Mouse (Mus musculus) limb, embryonic 13.5 days (tissue): ENCODE results near the gene Smco3. TPM values are rescaled to one million over a fixed set of nuclear protein-coding genes. Genes with fewer than 3 reads are reported as not detected.
A peak's percentile ranks its signal among the peaks of the same experiment; 100 is the strongest.
"Not testable (repeated sequence)": the region's sequence is repeated elsewhere in the genome, so short reads cannot be mapped to it uniquely, and the experiment has no call there.

Source experiments
- ATAC-seq: fragments of 200-750 bp; cut with Nextera tagmentation; 2 replicates; pipeline ENCODE4 v1.8.0; 2017; ENCODE audit warnings: low read depth, moderate number of reproducible peaks, moderate TSS enrichment; ENCODE audit not compliant: low FRiP score
- H3K27ac ChIP-seq: fragments of 300-500 bp; sonication (generic); 2 replicates; pipeline ENCODE4 v1.5.1; 2015; ENCODE audit warnings: inconsistent platforms, mild to moderate bottlenecking, moderate library complexity
- H3K27me3 ChIP-seq: fragments of 300-500 bp; sonication (generic); 2 replicates; pipeline ENCODE4 v1.6.1; 2015; ENCODE audit warnings: mild to moderate bottlenecking, inconsistent platforms
- H3K36me3 ChIP-seq: fragments of 300-500 bp; sonication (generic); 2 replicates; pipeline ENCODE4 v1.6.1; 2015; ENCODE audit warnings: inconsistent platforms, mild to moderate bottlenecking, moderate library complexity
- H3K4me1 ChIP-seq: fragments of 300-500 bp; sonication (generic); 2 replicates; pipeline ENCODE4 v1.6.1; 2015; ENCODE audit warnings: inconsistent platforms
- H3K4me2 ChIP-seq: fragments of 300-500 bp; sonication (generic); replicated peaks from 2 replicates; pipeline ENCODE4 v1.6.1; 2015; ENCODE audit warnings: inconsistent platforms, mild to moderate bottlenecking, moderate library complexity
- H3K4me3 ChIP-seq: fragments of 300-500 bp; sonication (generic); 2 replicates; pipeline ENCODE4 v1.5.1; 2015; ENCODE audit warnings: moderate library complexity, mild to moderate bottlenecking, inconsistent platforms
- H3K9ac ChIP-seq: fragments of 300-500 bp; sonication (generic); 2 replicates; pipeline ENCODE4 v1.6.1; 2015; ENCODE audit warnings: mild to moderate bottlenecking, inconsistent platforms
- H3K9me3 ChIP-seq: fragments of 300-500 bp; sonication (generic); 2 replicates; pipeline ENCODE4 v1.6.1; 2016; ENCODE audit warnings: inconsistent platforms
- WGBS: fragments of 180-500 bp; shearing (Covaris S2); methylation state at CpG from one replicate; pipeline ENCODE4 v1.1.7; 2015; 5-methylcytosine and 5-hydroxymethylcytosine counted together
- polyA plus RNA-seq: library from polyadenylated mRNA; unstranded; fragments of >200 nt; fragmentation: Nextera tagmentation; extraction: Ambion mirVana; gene quantifications from 2 replicates; pipeline ENCODE4 v1.2.1, GENCODE M21; 2015

The Smco3 gene
- polyA plus RNA-seq, result 1.2 and 1.7 TPM in 2 replicates

GRCm38 (mm10) chr6:136835352-136835751, at the start of gene Smco3:
TSS of gene Smco3 (minus strand) at chr6:136835452.
- WGBS, result 49% methylated on average over 4 of the region's 4 CpGs
- Histone ChIP-seq H3K9me3 (no peaks in the 10 kb centered on the region), H3K4me2 (0 out of 2 replicates have a peak within 1 kb of the TSS, but pooled peaks have one; percentile 4), H3K27ac (no peak within 1 kb of the TSS), H3K36me3 (no peaks in the 10 kb centered on the region), H3K9ac (no peak within 1 kb of the TSS), H3K27me3 (0 out of 2 replicates have a peak, but pooled peaks cover 5% of the 10 kb centered on the region), H3K4me3 (no peak within 1 kb of the TSS), H3K4me1 (no peaks in the 10 kb centered on the region)
- ATAC-seq, result no peak

GRCm38 (mm10) chr6:136884766-136885165, 49.5 kb upstream of the Smco3 start:
- H3K4me1 ChIP-seq, result peaks cover 26% of the 10 kb centered on the region
- H3K27me3 ChIP-seq, ATAC-seq, H3K36me3 ChIP-seq, H3K4me2 ChIP-seq, H3K4me3 ChIP-seq, H3K9ac ChIP-seq, H3K27ac ChIP-seq, H3K9me3 ChIP-seq: not testable (repeated sequence)
- WGBS, result 52% methylated on average over 1 of the region's 1 CpGs

DNA sequence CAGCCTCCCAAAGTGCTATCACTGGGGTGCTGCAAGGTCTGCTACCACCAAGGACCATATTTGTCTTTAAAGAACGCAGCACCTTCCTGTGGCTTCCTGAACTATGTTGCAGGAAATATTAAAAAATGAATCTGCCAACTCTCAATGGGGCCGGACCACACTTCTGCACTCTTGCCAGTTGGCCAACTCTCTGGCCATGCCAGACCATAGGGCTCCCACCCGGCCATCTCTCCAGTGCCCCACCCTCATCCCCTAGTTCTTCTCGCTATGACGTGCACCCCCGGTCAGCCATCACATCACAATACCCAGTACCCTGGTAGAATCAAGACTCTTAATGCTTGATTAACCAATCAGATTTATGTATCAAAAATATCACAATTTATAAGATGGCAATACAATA, 48.7 kb upstream of the Smco3 start:
- Histone ChIP-seq H3K4me2 (no peak overlapping the region), H3K27me3 (no peaks in the 10 kb centered on the region), H3K4me1 (peaks cover 26% of the 10 kb centered on the region), H3K9me3 (no peaks in the 10 kb centered on the region), H3K9ac (no peak overlapping the region), H3K36me3 (no peaks in the 10 kb centered on the region), H3K27ac (no peak overlapping the region), H3K4me3 (no peak overlapping the region)
- no peak for ATAC-seq
- 94% methylated on average over 6 of the region's 6 CpGs for WGBS

DNA sequence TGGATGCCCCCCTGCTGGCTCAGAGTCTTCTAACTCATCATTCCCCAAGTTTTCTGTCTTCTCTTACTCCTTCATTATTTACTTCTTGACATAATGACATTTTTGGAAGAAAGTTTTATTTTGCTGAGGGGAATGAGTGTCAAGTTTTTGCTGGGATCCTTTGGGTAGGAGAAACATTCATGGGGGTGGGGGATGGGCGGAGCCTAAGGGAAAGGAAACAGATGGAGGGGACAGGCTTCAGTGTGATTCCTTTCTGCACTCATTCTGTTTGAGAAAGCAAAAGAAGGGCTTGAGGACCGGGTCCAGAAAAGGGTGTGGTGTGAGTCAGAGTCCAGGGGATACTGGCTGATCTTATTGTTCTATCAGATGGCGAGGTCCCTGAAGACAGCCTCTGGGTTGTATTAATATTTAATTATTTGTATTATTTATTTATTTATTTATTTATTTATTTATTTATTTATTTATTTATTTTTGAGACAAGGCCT, 48.2 kb upstream of the Smco3 start:
- Histone ChIP-seq H3K4me3 (no peak overlapping the region), H3K4me1 (peaks cover 26% of the 10 kb centered on the region), H3K27ac (no peak overlapping the region), H3K36me3 (no peaks in the 10 kb centered on the region), H3K9me3 (no peaks in the 10 kb centered on the region), H3K9ac (no peak overlapping the region), H3K27me3 (no peaks in the 10 kb centered on the region), H3K4me2 (no peak overlapping the region)
- 90% methylated on average over 3 of the region's 3 CpGs for WGBS
- ATAC-seq, result no peak

DNA sequence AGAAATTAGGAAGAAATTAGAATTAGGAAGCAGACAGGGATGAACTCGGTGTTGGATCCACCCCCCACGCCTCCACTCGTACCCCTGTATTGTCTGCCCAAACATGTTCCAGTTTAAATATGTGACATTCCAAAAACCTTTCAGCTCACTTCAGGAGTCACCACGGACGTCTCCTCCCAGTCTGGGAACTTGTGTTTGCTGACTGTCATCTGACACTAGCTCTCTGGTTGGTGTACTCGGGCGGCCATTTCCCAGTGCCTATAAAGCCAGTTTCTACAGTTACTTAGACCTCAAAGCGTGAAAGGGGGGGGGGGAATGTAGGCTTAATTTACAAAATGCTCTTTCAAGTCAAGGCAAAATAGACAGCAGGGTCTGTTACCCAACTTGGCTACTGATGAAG, 46.4 kb upstream of the Smco3 start:
- H3K4me2 ChIP-seq, result no peak overlapping the region
- H3K9ac ChIP-seq, result no peak overlapping the region
- no peak overlapping the region for H3K4me3 ChIP-seq
- peak; percentile 32; the same call in 1 of the 2 replicates for ATAC-seq
- no peak overlapping the region for H3K27ac ChIP-seq
- WGBS, result 48% methylated on average over 8 of the region's 8 CpGs
- no peaks in the 10 kb centered on the region for H3K36me3 ChIP-seq
- no peaks in the 10 kb centered on the region for H3K27me3 ChIP-seq
- H3K4me1 ChIP-seq, result peaks cover 20% of the 10 kb centered on the region; the same call in 1 of the 2 replicates
- no peaks in the 10 kb centered on the region for H3K9me3 ChIP-seq

GRCm38 (mm10) chr6:136875670-136876069, 40.4 kb upstream of the Smco3 start, which contains the start of gene Mgp:
TSS of gene Mgp (minus strand) at chr6:136875823.
- Histone ChIP-seq H3K4me1 (peaks cover 32% of the 10 kb centered on the region), H3K4me2 (peak within 1 kb of the TSS; percentile 63), H3K9me3 (no peaks in the 10 kb centered on the region), H3K4me3 (peak within 1 kb of the TSS; percentile 46), H3K9ac (peak within 1 kb of the TSS; percentile 67), H3K27ac (peak within 1 kb of the TSS; percentile 85), H3K27me3 (no peaks in the 10 kb centered on the region), H3K36me3 (0 out of 2 replicates have a peak, but pooled peaks cover 5% of the 10 kb centered on the region)
- peak; percentile 90 for ATAC-seq
- WGBS, result 15% methylated on average over 9 of the region's 9 CpGs

DNA sequence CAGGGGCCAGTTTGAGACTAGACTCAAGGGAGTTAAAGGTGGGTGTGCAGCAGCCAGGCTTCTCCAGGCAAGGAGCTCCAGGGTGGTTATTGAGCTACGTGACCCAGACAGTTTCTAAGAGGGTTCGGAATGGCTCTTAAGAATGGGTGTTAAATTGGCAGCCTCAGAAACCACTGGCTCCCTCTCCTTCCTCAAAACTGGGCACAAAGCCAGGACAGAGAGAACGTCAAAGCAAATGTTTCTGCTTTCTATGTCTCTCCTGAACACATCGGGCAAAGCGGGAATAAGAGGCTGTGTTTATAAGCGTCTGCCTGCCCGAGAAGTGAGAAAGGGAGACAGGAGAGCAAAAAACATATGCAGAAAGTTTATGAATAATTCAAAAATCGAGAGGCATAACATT, 39.3 kb upstream of the Smco3 start:
- peak overlapping the region; percentile 48 for H3K9ac ChIP-seq
- 14% methylated on average over 8 of the region's 8 CpGs for WGBS
- H3K27ac ChIP-seq, result peak overlapping the region; percentile 64; the same call in 1 of the 2 replicates
- H3K4me2 ChIP-seq, result peak overlapping the region; percentile 57
- H3K36me3 ChIP-seq, result 0 out of 2 replicates have a peak, but pooled peaks cover 5% of the 10 kb centered on the region
- peak overlapping the region; percentile 46 for H3K4me3 ChIP-seq
- 0 out of 2 replicates have a peak, but pooled peaks have one; percentile 21 for ATAC-seq
- no peaks in the 10 kb centered on the region for H3K27me3 ChIP-seq
- peaks cover 32% of the 10 kb centered on the region for H3K4me1 ChIP-seq
- H3K9me3 ChIP-seq, result no peaks in the 10 kb centered on the region

DNA sequence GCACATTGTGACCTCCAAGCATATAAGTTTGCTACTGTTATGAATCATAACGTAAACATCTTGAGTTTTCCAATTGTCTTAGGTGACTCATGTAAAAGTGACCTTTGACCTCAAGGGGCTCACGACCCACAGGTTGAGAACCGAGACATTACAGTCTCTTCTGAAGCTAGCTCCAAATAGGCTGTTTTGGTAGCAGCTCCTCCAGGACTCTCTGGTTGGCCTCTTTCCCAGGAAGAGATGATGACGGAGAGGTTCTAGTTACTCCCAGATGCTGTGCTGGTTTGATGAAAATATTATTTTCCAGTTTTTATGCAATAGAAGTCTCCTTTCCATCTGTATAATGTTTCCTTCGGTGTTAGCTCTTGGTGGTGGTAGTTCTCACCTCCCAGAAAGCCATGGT, 33.7 kb upstream of the Smco3 start:
- peaks cover 44% of the 10 kb centered on the region for H3K4me1 ChIP-seq
- ATAC-seq, result no peak
- H3K4me3 ChIP-seq, result no peak overlapping the region
- no peaks in the 10 kb centered on the region for H3K27me3 ChIP-seq
- H3K4me2 ChIP-seq, result no peak overlapping the region
- H3K27ac ChIP-seq, result no peak overlapping the region
- no peaks in the 10 kb centered on the region for H3K9me3 ChIP-seq
- 65% methylated on average over 5 of the region's 5 CpGs for WGBS
- 0 out of 2 replicates have a peak, but pooled peaks cover 5% of the 10 kb centered on the region for H3K36me3 ChIP-seq
- H3K9ac ChIP-seq, result no peak overlapping the region

GRCm38 (mm10) chr6:136866150-136866549, 30.9 kb upstream of the Smco3 start:
- H3K36me3 ChIP-seq, result no peaks in the 10 kb centered on the region
- no peak for ATAC-seq
- no peaks in the 10 kb centered on the region for H3K9me3 ChIP-seq
- H3K27ac ChIP-seq, result no peak overlapping the region
- H3K27me3 ChIP-seq, result no peaks in the 10 kb centered on the region
- H3K4me2 ChIP-seq, result no peak overlapping the region
- H3K4me1 ChIP-seq, result peaks cover 32% of the 10 kb centered on the region
- no peak overlapping the region for H3K9ac ChIP-seq
- H3K4me3 ChIP-seq, result no peak overlapping the region
- WGBS, result 73% methylated on average over 4 of the region's 4 CpGs

DNA sequence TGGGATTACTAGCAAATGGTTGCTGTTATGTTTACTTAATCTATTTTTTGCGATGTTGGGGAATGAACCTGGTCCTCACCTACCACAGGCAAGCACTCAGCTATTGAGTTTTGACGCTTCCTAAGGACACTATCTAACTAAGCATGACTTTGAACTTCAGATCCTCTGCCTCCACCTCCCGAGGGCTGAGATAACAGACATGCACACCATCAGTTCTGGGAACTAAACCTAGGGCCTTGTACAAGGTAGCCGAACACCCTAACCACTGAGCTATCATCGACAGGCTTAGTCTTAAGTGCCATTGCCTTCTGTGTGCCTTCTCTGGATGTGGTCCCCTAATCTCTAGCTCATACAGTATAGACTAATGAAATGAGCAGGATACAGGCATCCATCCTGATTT, 30.1 kb upstream of the Smco3 start:
- Histone ChIP-seq H3K27ac (no peak overlapping the region), H3K9me3 (no peaks in the 10 kb centered on the region), H3K4me3 (no peak overlapping the region), H3K4me1 (peaks cover 32% of the 10 kb centered on the region), H3K9ac (no peak overlapping the region), H3K36me3 (no peaks in the 10 kb centered on the region), H3K4me2 (no peak overlapping the region), H3K27me3 (no peaks in the 10 kb centered on the region)
- ATAC-seq, result no peak
- 91% methylated on average over 5 of the region's 5 CpGs for WGBS

GRCm38 (mm10) chr6:136861020-136861419, 25.8 kb upstream of the Smco3 start:
- 0 out of 2 replicates have a peak, but pooled peaks have one; percentile 20 for ATAC-seq
- H3K4me1 ChIP-seq, result peaks cover 23% of the 10 kb centered on the region
- H3K27me3 ChIP-seq, result no peaks in the 10 kb centered on the region
- H3K27ac ChIP-seq, result no peak overlapping the region
- WGBS, result 44% methylated on average over 9 of the region's 9 CpGs
- no peaks in the 10 kb centered on the region for H3K9me3 ChIP-seq
- H3K36me3 ChIP-seq, result no peaks in the 10 kb centered on the region
- H3K4me3 ChIP-seq, result no peak overlapping the region
- H3K9ac ChIP-seq, result no peak overlapping the region
- H3K4me2 ChIP-seq, result no peak overlapping the region

DNA sequence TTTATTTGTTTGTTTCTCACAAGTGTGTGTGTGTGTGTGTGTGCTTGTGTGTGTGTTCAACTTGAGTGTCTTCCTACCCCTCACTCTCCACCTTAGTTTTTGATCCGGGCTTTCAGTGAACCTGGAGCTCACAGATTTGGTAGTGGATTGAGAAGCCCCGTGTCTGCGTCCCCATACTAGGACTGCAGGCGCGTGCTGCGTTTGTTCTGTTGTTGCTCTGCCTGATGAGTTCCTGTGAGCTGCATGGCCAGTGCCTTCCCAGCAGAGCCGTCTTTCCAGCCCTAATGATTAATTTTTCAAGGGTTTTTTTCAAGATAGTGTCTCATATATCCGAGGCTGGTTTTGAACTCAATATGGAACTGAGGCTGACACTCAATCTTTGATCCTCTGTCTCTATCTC, 23.2 kb upstream of the Smco3 start:
- H3K4me3 ChIP-seq, result no peak overlapping the region
- peaks cover 29% of the 10 kb centered on the region for H3K4me1 ChIP-seq
- no peaks in the 10 kb centered on the region for H3K36me3 ChIP-seq
- no peak for ATAC-seq
- no peak overlapping the region for H3K4me2 ChIP-seq
- no peaks in the 10 kb centered on the region for H3K9me3 ChIP-seq
- no peak overlapping the region for H3K27ac ChIP-seq
- 74% methylated on average over 8 of the region's 8 CpGs for WGBS
- no peak overlapping the region for H3K9ac ChIP-seq
- H3K27me3 ChIP-seq, result no peaks in the 10 kb centered on the region

DNA sequence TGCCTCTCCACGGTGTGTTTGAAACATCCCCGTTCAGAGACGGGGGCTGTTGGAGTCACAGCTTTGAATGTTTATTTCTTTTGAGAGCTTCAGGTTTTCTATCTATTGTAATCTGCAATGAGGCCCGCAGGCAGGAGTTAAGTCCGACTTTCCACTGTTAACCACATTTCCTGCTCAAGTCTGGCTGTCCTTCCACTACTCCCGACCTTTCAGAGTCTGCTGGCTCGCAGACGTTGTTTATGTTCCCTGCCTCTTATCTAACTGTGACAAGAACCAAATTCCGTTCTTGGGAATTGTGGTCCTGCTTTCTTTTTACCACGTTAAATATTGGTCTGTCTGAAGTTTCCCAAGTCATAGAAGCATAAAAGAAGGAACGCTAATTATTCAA, 22.6 kb upstream of the Smco3 start:
- peaks cover 30% of the 10 kb centered on the region for H3K4me1 ChIP-seq
- no peaks in the 10 kb centered on the region for H3K9me3 ChIP-seq
- H3K9ac ChIP-seq, result peak overlapping the region; percentile 35; the same call in 1 of the 2 replicates
- peak overlapping the region; percentile 39; the same call in 1 of the 2 replicates for H3K27ac ChIP-seq
- H3K36me3 ChIP-seq, result no peaks in the 10 kb centered on the region
- no peak overlapping the region for H3K4me3 ChIP-seq
- WGBS, result 21% methylated on average over 11 of the region's 11 CpGs
- ATAC-seq, result no peak
- no peaks in the 10 kb centered on the region for H3K27me3 ChIP-seq
- H3K4me2 ChIP-seq, result peak overlapping the region; percentile 31
